Mouse (Mus musculus) kidney, adult 2 months (tissue): ENCODE results near the gene Plin4.

Experiments used
- CTCF ChIP-seq: fragments of 200-500 bp; conservative IDR thresholded peaks from 2 replicates; pipeline ENCODE4 v1.5.1; 2011; ENCODE audit warnings: low read depth, mild to moderate bottlenecking, control low read depth, low read length, moderate library complexity, mixed read lengths; ENCODE audit not compliant: insufficient read depth, insufficient read length
- POLR2A ChIP-seq: fragments of 200-500 bp; IDR thresholded peaks from one replicate; pipeline ENCODE4 v1.6.1; 2011; ENCODE audit warnings: low read depth, low read length, control low read depth

GRCm38 (mm10) chr17:56149897-56150296, 40.3 kb upstream of the Plin4 start:
- TF ChIP-seq CTCF (no peak), POLR2A (no peak)
